Mouse (Mus musculus): ENCODE results near the gene Cbx6. TPM values are rescaled to one million over a fixed set of nuclear protein-coding genes. Genes with fewer than 3 reads are reported as not detected.

Gene Cbx6
- total RNA-seq, 4 experiments from 2014 or later: 293 to 319 (median 310) TPM

DNA sequence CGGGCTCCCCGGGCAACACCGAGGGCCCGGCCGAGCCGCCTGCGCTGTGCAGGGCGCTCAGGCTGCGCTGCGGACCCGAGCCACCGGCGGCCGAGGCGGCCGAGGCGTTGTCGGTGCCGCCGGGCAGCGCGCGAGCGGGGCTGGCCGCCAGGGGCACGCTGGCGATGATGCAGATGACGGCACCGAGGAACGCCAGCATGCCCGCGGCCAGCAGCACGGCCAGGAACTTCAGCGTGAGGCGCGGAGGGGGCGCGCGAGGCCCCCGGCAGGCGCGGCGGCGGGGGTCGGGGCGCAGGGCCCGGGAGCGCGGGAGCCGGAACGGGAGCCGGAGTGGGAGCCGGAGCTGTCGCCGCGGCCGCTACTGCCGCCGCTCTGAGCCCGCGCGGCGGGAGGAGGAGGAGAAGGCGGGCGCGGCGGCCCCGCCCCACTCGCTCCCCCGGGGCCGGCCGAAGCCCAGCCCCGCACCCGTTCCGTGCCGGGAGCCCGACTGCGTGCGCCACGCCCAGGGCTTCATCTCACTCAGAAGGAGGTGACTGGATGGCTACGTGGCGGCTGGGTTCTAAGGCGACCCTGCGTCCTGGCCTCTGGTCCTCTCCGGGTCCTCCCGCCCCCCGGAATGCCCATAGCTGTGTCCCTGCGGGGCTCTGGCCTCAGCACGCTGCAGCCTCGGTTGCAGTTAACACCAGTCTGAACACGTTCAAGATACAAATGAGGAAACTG lies 30.0 kb downstream of the Cbx6 start, which contains the start of gene Nptxr:
Gene Nptxr (minus strand): TSS at position 415 of the 720 bp plus-strand sequence.
- no peak for DNase-seq (ENCODE audit: low spot score in 2 of 2)

- DNase-seq (ENCODE audit: low spot score in 2 of 2): no peak
Observed at GRCm38 (mm10) chr15:79803533-79804351, 30.7 kb downstream of the Cbx6 start.

DNA sequence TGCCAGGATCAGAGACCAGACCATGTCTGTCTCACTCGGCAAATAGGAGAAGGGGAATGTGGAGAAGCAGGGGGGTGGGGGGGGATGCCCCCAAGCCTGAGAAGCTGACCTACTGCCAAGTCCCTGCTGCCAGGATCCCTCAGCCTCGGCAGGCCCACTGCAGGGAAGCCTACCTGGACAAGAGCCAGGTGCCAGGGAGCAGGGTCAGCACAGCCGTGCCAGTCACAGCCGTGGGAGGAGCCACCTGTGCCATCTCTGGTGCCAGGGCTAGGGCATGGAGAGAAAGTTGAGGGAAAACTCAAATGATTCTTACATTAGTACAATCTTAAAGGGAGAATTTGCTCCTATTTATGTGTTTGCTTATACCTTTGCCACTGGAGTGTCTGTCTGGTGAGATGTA lies 32.2 kb downstream of the Cbx6 start:
- DNase-seq (ENCODE audit: low spot score in 2 of 2): no peak

DNA sequence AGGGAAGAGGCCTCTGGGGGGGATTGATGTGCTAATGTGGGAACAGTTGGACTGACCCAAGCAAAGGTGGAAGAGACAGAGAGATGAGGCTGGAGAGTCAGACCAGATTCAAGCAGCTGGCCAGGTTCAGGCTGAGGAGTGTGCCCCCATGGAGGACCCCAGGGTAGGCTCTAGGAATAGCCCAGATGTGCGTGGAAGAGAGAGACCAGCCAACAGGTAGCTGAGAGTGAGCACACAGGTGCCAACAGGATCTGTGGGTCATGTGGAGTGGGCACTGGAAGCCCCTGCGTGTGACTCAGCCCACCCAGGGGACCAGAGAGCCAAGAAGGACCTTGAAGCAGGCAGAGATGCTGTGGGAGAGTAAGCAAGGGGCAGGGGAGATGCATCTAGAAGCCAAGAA lies 32.8 kb downstream of the Cbx6 start:
- DNase-seq (ENCODE audit: low spot score in 2 of 2): no peak

- no peak for DNase-seq (ENCODE audit: low spot score in 2 of 2)
Observed at GRCm38 (mm10) chr15:79800701-79801100, 33.8 kb downstream of the Cbx6 start.

DNA sequence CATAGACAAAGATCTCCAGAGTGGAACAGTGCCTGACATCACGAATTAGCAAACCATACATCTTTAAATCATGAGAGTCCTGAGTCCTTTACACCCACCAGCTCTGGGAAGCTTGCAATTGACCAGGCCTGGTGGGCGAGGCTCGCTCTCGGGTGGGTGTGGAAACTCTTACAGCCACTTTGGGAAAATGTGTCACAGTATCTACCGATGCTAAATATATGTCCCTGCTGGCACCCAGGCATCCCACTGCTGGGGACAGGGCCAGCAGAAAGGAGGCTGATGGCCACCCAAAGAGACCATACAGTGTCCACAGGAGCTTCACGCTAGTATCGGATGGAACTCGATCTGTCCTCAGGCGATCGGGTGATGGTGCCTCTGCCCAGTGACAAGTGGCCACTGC lies 35.9 kb downstream of the Cbx6 start:
- peak in 1 of 2 experiments; percentile 79 for DNase-seq (ENCODE audit: low spot score in 2 of 2)

DNA sequence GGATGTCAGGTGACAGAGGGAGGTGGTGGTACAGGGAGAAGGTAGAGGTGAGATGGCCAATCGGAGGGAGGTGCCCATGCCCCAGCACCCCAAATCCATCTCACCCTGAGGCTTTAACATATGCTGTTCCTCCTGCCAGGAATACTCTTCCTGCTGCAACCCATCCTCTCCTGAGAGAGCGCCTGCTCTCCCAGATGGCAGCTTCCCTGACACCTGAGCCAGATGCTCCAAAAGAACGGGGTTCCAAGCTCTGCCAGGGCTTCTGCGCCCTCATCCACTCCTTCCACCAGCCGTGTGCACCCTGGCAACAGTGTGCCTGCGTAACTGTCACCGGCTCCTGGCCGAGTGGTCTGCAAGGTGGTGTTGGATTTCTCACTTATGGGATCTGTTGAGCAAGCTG lies 36.8 kb downstream of the Cbx6 start:
- no peak for DNase-seq (ENCODE audit: low spot score in 2 of 2)

DNA sequence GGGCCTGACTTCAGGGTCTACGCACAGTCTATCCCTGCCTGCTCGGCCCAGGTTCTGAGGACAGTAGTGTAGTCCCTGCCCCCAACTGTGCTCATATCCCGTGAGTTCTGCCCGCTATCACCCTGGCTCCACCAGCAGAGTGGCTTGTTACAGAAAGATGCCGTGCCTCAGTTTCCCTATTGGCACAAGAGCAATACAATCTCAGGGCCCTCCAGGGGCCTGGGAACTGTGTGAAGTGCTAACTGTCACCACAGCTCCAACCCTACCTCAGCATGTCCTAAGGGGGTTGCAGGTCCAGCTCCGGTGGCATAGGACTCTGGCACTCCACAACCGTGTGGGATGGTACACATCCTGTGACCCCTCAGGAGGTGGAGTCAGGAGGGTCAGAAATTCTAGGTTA lies 37.4 kb downstream of the Cbx6 start:
- DNase-seq (ENCODE audit: low spot score in 2 of 2): no peak

DNA sequence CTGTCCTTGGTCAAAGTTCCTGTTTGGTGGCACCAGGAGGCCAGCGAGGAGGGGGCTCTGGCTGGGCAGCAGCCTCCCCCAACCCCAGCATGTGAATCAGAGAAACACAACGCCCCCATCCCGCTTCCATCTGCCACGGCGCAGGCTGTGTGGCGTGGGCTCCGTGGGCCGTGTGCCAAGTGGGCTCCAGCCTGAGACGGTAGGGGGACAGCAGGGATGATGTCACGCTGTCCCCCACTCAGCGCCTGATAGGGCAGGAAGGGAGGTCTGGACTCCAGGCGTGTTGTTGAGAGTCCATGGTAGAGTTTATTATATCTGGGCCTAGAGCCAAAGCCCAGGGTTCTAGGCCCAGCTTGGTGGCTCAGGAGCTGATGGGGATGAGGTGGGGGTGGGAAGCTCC lies 38.2 kb downstream of the Cbx6 start:
- peak in 1 of 2 experiments; percentile 83 for DNase-seq (ENCODE audit: low spot score in 2 of 2)

GRCm38 (mm10) chr15:79794173-79794572 lies 40.3 kb downstream of the Cbx6 start:
- no peak for DNase-seq (ENCODE audit: low spot score in 2 of 2)

- no peak for DNase-seq (ENCODE audit: low spot score in 2 of 2)
Observed at GRCm38 (mm10) chr15:79793076-79793475, 41.4 kb downstream of the Cbx6 start.

- no peak for DNase-seq (ENCODE audit: low spot score in 2 of 2)
Observed at GRCm38 (mm10) chr15:79792455-79792854, 42.0 kb downstream of the Cbx6 start.

- DNase-seq (ENCODE audit: low spot score in 2 of 2): no peak
Observed at GRCm38 (mm10) chr15:79791502-79791901, 43.0 kb downstream of the Cbx6 start.

DNA sequence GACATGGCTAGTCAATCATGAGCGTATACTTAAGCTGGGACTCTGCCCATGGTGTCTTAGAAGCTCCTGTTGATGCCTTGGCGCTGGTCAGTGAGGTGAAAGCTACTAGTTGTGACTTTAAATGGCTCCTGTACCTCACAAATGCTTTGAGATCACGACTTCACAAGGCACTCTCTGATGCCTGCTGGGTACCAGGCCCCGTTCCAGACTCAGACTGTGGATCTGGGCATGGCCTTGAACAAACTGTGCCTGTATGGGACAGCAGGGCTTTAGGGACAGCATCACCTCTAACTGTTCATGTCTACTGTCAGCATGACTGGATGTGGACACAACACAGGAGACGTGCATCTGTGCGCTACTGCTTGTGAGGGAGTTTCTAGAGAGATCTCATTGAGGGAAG lies 43.6 kb downstream of the Cbx6 start:
- DNase-seq (ENCODE audit: low spot score in 2 of 2): no peak

DNA sequence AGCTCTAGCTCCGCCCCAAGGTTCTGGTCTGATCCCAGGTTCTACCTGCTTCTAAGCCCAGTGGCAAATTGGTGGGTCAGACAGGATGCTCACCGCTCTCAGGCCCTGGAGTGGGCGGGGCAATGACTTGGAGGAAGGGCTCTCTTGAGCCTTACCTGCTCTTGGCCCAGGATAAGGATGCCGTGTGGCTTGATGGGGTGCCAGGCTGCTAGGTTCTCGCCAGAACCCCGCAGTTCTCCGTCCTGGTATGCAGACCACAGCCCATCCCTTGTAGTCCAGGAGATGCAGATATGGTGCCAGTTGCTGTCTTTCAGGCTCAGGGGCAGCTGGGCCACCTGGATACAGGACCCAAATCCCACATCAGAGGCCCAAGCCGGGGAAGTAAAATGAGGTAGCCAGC lies 44.4 kb downstream of the Cbx6 start:
- DNase-seq (ENCODE audit: low spot score in 2 of 2): no peak

DNA sequence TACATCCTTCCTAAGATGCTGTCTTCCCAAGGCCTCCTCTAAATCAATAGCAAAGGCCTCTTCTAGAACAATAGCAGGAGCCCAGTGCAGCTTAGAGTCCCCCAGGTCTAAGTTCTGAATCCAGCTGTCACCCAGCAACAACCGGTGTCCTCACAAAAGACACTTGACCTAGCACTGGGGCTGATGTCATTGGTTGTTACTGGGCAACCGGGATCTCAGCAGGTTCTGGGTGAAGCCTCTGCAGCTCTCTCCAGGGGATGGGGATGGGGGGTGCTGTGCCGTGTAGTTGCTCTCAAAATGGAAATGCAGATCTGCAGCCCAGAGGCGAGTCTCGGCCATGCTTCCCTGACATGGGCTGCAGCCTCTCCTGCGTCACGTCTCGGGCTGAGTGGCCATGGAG lies 46.7 kb downstream of the Cbx6 start:
- DNase-seq (ENCODE audit: low spot score in 2 of 2): no peak

GRCm38 (mm10) chr15:79785056-79785455 lies 49.4 kb downstream of the Cbx6 start:
- DNase-seq (ENCODE audit: low spot score in 2 of 2): no peak

DNA sequence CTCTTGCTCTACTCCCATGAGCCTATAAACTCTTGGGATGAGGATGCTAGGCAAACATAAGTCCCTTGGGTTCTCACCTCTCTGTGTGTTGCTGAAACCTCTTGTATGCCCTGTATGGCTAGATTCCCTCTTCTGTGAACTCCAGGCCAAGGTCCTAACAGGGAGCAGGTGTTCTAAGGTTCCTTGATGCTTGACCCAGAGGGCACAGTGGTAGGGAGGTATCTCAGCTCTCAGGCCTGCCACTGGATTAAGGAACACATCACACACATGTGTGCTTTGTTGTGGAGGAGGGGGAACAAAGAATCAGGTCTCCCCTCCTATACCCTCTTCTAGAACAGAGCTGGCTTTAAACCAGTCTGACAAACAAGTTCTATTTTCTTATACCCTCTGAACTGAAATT lies 56.7 kb downstream of the Cbx6 start, which contains the start of gene Dnal4:
Gene Dnal4 (minus strand): TSS at position 101 of the 400 bp plus-strand sequence.
- DNase-seq (ENCODE audit: low spot score in 2 of 2): no peak

DNA sequence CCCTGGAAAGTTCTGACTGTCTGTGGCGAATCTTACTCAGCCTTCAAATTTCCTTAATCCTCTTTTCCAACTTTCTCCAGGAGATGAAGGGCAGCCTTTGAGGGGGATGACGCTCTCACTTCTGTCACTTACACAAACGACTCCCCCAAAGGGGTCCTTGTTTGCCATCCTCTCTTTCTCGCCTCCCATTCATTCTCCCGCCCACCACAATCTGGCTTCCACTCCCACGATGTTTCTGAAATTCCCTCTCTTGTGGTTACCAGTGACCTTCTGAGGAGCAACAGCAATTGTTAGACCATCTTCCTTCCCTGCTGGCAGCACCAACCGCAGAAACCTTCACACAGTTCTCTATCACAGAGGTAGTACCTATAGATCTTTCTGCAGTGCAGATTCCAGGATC lies 58.8 kb downstream of the Cbx6 start:
- peak in 1 of 2 experiments; percentile 61 for DNase-seq (ENCODE audit: low spot score in 2 of 2)

GRCm38 (mm10) chr15:79774117-79775027 lies 60.1 kb downstream of the Cbx6 start:
- DNase-seq (ENCODE audit: low spot score in 2 of 2): peak; percentile 87 to 97

All from left cerebral cortex, adult 8-10 months (tissue).